ENCODE assay signal across 15 mouse cellular contexts in the genomic region with DNA sequence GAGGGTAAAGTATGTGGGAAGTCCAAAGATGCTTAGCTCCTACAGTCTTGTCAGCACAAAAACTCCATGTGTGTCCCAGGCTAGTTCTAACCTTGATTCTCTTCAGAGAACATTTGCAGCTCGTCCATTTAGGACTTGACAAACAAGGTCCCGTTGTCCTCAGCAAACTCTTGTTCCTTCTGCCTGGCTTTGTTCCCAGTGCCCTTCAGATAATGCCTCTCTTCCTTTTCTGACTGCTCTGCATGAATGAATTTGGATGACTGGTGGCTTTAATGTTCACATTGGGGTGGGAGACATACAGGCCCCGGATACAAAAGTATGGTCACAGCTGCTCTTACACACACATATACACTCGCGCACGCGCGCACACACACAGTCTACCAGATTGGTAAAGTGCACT. TPM values are rescaled to one million over a fixed set of nuclear protein-coding genes. Genes with fewer than 3 reads are reported as not detected.
A peak's percentile ranks its signal among the peaks of the same experiment; 100 is the strongest.
DNase-seq lines count a peak whose midpoint lies in the region; ATAC-seq and TF ChIP-seq lines count a peak whose summit lies in the region.
"Had no signal": no experiment of that assay in that cellular context is flagged by ENCODE, and none has a peak within 500 bp of the region (broad histone marks: within the 10 kb centered on the region; RNA-seq: fewer than 3 reads in every experiment).

No protein-coding gene starts in this region.

- H3K9me3 ChIP-seq in kidney, postnatal 0 days (replicated peaks; ENCODE audit: low read length): no peaks in the 10 kb centered on the region
- H3K9me3 ChIP-seq in midbrain, postnatal 0 days (ENCODE audit: low read length): no peaks in the 10 kb centered on the region
- H3K9me3 ChIP-seq in midbrain, embryonic 15.5 days: no peaks in the 10 kb centered on the region

- 0 out of 2 replicates have a peak overlapping the region, but pooled peaks have one; percentile 27 for H3K27ac ChIP-seq in kidney, postnatal 0 days
- no peak overlapping the region for H3K27ac ChIP-seq in midbrain, postnatal 0 days (ENCODE audit: low read depth, low read length)
- no peak overlapping the region for H3K27ac ChIP-seq in midbrain, embryonic 15.5 days
- peak overlapping the region; percentile 79 for H3K27ac ChIP-seq in testis, adult 2 months (ENCODE audit: control insufficient read depth, insufficient read depth, low read depth, low read length)
- H3K27ac ChIP-seq: liver, embryonic 14.5 days had no signal

- H3K27me3 ChIP-seq in kidney, postnatal 0 days (ENCODE audit: insufficient read depth, low read length): no peaks in the 10 kb centered on the region
- no peaks in the 10 kb centered on the region for H3K27me3 ChIP-seq in midbrain, postnatal 0 days (ENCODE audit: insufficient read depth, low read length)
- no peaks in the 10 kb centered on the region for H3K27me3 ChIP-seq in midbrain, embryonic 15.5 days (replicated peaks)
- H3K27me3 ChIP-seq in testis, adult 2 months (ENCODE audit: control insufficient read depth, insufficient read depth, low read length): no peaks in the 10 kb centered on the region
- H3K27me3 ChIP-seq: CH12.LX, Patski had no signal

- H3K36me3 ChIP-seq in kidney, postnatal 0 days (ENCODE audit: insufficient read depth, low read length): peaks cover 46% of the 10 kb centered on the region
- H3K36me3 ChIP-seq in midbrain, postnatal 0 days (ENCODE audit: insufficient read depth, low read length): 0 out of 2 replicates have a peak, but pooled peaks cover 2% of the 10 kb centered on the region
- no peaks in the 10 kb centered on the region for H3K36me3 ChIP-seq in midbrain, embryonic 15.5 days (replicated peaks)
- H3K36me3 ChIP-seq in testis, adult 2 months (ENCODE audit: control insufficient read depth, insufficient read depth, low read length): no peaks in the 10 kb centered on the region; the same call in 1 of the 2 replicates

- no peak for TF ChIP-seq POLR2A in brain, embryonic 14.5 days (IDR thresholded peaks at IDR 0.05; ENCODE audit: borderline replicate concordance, extremely low read depth, insufficient read depth, insufficient read length, poor library complexity, severe bottlenecking)
- TF ChIP-seq POLR2A in testis, adult 2 months (IDR thresholded peaks at IDR 0.05; ENCODE audit: control insufficient read depth, low read depth, low read length): no peak

- H3K4me1 ChIP-seq in kidney, postnatal 0 days (replicated peaks; ENCODE audit: insufficient read depth, low read length): no peaks in the 10 kb centered on the region; the same call in 1 of the 2 replicates
- H3K4me1 ChIP-seq in midbrain, postnatal 0 days (ENCODE audit: insufficient read depth, low read length): no peaks in the 10 kb centered on the region
- no peaks in the 10 kb centered on the region for H3K4me1 ChIP-seq in midbrain, embryonic 15.5 days
- peaks cover 21% of the 10 kb centered on the region for H3K4me1 ChIP-seq in testis, adult 2 months (ENCODE audit: control insufficient read depth, insufficient read depth, low read length)

- WGBS in kidney, postnatal 0 days: 79% methylated on average over 8 of the region's 8 CpGs
- 72% methylated on average over 8 of the region's 8 CpGs for WGBS in midbrain, postnatal 0 days
- 74% methylated on average over 8 of the region's 8 CpGs for WGBS in midbrain, embryonic 15.5 days

- H3K4me3 ChIP-seq in kidney, postnatal 0 days (replicated peaks; ENCODE audit: low read depth, low read length): no peak overlapping the region
- no peak overlapping the region for H3K4me3 ChIP-seq in midbrain, postnatal 0 days (ENCODE audit: low read depth, low read length)
- H3K4me3 ChIP-seq in midbrain, embryonic 15.5 days: no peak overlapping the region
- no peak overlapping the region for H3K4me3 ChIP-seq in testis, adult 2 months (ENCODE audit: control insufficient read depth, low read depth, low read length)

- no peak overlapping the region for H3K9ac ChIP-seq in kidney, postnatal 0 days (ENCODE audit: low read depth, low read length)
- H3K9ac ChIP-seq in midbrain, postnatal 0 days (replicated peaks; ENCODE audit: low read length, poor library complexity, severe bottlenecking): no peak overlapping the region
- H3K9ac ChIP-seq in midbrain, embryonic 15.5 days: no peak overlapping the region
- H3K9ac ChIP-seq: liver, embryonic 14.5 days had no signal

- TF ChIP-seq CTCF in kidney, postnatal 0 days (IDR thresholded peaks at IDR 0.05; ENCODE audit: low read depth): no peak
- TF ChIP-seq CTCF in midbrain, postnatal 0 days (IDR thresholded peaks at IDR 0.05): no peak
- TF ChIP-seq CTCF in brain, embryonic 14.5 days (IDR thresholded peaks at IDR 0.05; ENCODE audit: borderline replicate concordance, extremely low read depth, insufficient read depth, insufficient read length): no peak
- no peak for TF ChIP-seq CTCF in testis, adult 2 months (IDR thresholded peaks at IDR 0.05; ENCODE audit: control insufficient read depth, insufficient read depth, insufficient replicate concordance, low read depth, low read length)

- no peak for DNase-seq in kidney, postnatal 0 days (ENCODE audit: low spot score)
- no peak for DNase-seq in kidney, adult 18-20 months
- peak; percentile 49 for DNase-seq in midbrain, postnatal 0 days (ENCODE audit: low spot score)
- DNase-seq in brain, embryonic 14.5 days (ENCODE audit: low read depth): peak; percentile 51
- DNase-seq in thymus, adult 18-20 months: no peak
- DNase-seq in layer of hippocampus, postnatal 25 days (ENCODE audit: extremely low spot score in 1 of 2, low spot score in 1 of 2): no peak
- DNase-seq: cerebellum, adult 18-20 months; thymus, adult 2 months had no signal

- no peak overlapping the region for H3K4me2 ChIP-seq in kidney, postnatal 0 days (ENCODE audit: low read length)
- no peak overlapping the region for H3K4me2 ChIP-seq in midbrain, postnatal 0 days (ENCODE audit: low read depth, low read length, poor library complexity, severe bottlenecking)
- H3K4me2 ChIP-seq in midbrain, embryonic 15.5 days: no peak overlapping the region
- H3K4me2 ChIP-seq: midbrain, embryonic 11.5 days had no signal

- no peak for ATAC-seq in kidney, postnatal 0 days (replicated peaks; ENCODE audit: low FRiP score, low read depth)
- ATAC-seq in midbrain, postnatal 0 days (ENCODE audit: low FRiP score): no peak; the same call in 1 of the 2 replicates
- ATAC-seq in midbrain, embryonic 15.5 days (replicated peaks): no peak
- ATAC-seq: inflammation-experienced regulatory T-cells, adult 6 months; Patski had no signal

RNA-seq across cellular contexts. Expression of a gene that starts 59.1 kb away (rescaled TPM):
- 116 and 128 TPM in 2 replicates for polyA plus RNA-seq in kidney, postnatal 0 days (2015; fragmentation: Nextera tagmentation; extraction: Ambion mirVana)
- 32.5 and 36.7 TPM in 2 replicates for total RNA-seq in midbrain, postnatal 0 days (2014; rRNA removed)
- 66.9 and 71.0 TPM in 2 replicates for polyA plus RNA-seq in midbrain, postnatal 0 days (2015; fragmentation: Nextera tagmentation; extraction: Ambion mirVana)
- 55.1 and 57.9 TPM in 2 replicates for polyA plus RNA-seq in midbrain, embryonic 15.5 days (2015; fragmentation: Nextera tagmentation; extraction: Ambion mirVana)
- 16.7 and 23.9 TPM in 2 replicates for polyA plus RNA-seq in brain, embryonic 14.5 days (2012; rRNA removed)
- polyA plus RNA-seq in testis, adult 2 months (2012; rRNA removed): 13.2 and 17.7 TPM in 2 replicates
- 10 to 100 TPM; 80.0 to 81.9 TPM for total RNA-seq in layer of hippocampus, postnatal 25 days (2021)

Comparison
In these comparisons a context has a peak if more than half of its experiments do, and no peak if none do; other contexts are left out.
1. DNase-seq: peak in midbrain, postnatal 0 days (single experiment) and brain, embryonic 14.5 days (single experiment); none in kidney, postnatal 0 days (single experiment), kidney, adult 18-20 months (single experiment), thymus, adult 18-20 months (0 of 2) and layer of hippocampus, postnatal 25 days (0 of 2).
2. H3K27ac ChIP-seq: peak in kidney, postnatal 0 days (single experiment) and testis, adult 2 months (single experiment); none in midbrain, postnatal 0 days (single experiment) and midbrain, embryonic 15.5 days (single experiment).